Mouse (Mus musculus): ENCODE measurements around the gene Npnt.

DNA sequence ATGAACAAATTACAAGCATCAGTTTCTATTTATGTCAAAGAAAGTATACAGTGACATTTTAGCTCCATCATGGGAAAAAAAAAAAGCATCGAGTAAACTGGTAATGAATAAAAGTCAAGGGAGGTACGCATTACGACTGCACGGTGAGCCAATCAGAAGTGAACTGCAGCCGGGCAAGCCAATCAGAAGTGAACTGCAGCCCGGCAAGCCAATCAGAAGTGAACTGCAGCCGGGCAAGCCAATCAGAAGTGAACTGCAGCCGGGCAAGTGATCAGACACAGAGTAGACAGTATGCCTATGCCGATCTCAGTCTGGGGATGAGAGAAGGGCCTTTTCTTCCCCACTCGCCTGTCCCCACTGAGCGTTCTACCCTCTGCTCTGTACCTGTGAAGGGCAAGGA lies 46.7 kb downstream of the Npnt start:
- TF ChIP-seq CTCF (conservative IDR thresholded peaks at IDR 0.05; ENCODE audit: insufficient read depth, insufficient read length, low read depth, low read length) = no peak
- TF ChIP-seq POLR2A (IDR thresholded peaks at IDR 0.05; ENCODE audit: low read depth, low read length) = no peak
